Mouse (Mus musculus) small intestine, adult 2 months (tissue): ENCODE results near the gene St3gal6.

ENCODE experiments used
- CTCF ChIP-seq: fragments of 200-500 bp; IDR thresholded peaks from 2 replicates; pipeline ENCODE4 v1.5.1; 2012; ENCODE audit warnings: low read depth, mild to moderate bottlenecking, control low read depth, inconsistent platforms, low read length, moderate library complexity, mixed read lengths; ENCODE audit not compliant: insufficient replicate concordance, insufficient read length; ENCODE audit errors: extremely low read depth
- POLR2A ChIP-seq: fragments of 200-500 bp; IDR thresholded peaks from 2 replicates; pipeline ENCODE4 v1.6.1; 2012; ENCODE audit warnings: low read depth, mild to moderate bottlenecking, control low read depth, inconsistent platforms, low read length, moderate library complexity

GRCm38 (mm10) chr16:58479898-58480448 lies 44.1 kb downstream of the St3gal6 start:
- TF ChIP-seq CTCF (no peak), POLR2A (no peak)
